Mouse (Mus musculus): ENCODE measurements around the gene Gm49383.

Gene Gm49383

GRCm38 (mm10) chr12:69196444-69197377 lies at the start of gene Gm49383:
Gene Gm49383 (minus strand): TSS chr12:69197104.
- peak; percentile 93 for DNase-seq

GRCm38 (mm10) chr12:69241771-69242431 lies 45.0 kb upstream of the Gm49383 start:
- peak; percentile 89 for DNase-seq

GRCm38 (mm10) chr12:69241405-69241770 lies 44.5 kb upstream of the Gm49383 start:
- DNase-seq = peak; percentile 7

GRCm38 (mm10) chr12:69240876-69241275 lies 44.0 kb upstream of the Gm49383 start, which contains the start of gene Klhdc1:
Gene Klhdc1 (plus strand): TSS chr12:69241176.
- DNase-seq = no peak

- no peak for DNase-seq
Observed at GRCm38 (mm10) chr12:69238284-69238683, 41.4 kb upstream of the Gm49383 start.

GRCm38 (mm10) chr12:69235782-69236181 lies 38.9 kb upstream of the Gm49383 start:
- DNase-seq = no peak

- DNase-seq = no peak
Observed at GRCm38 (mm10) chr12:69229251-69229650, 32.3 kb upstream of the Gm49383 start.

GRCm38 (mm10) chr12:69227776-69228466 lies 31.0 kb upstream of the Gm49383 start, which contains the start of gene Pole2:
Gene Pole2 (minus strand): TSS chr12:69228195.
- peak; percentile 91 for DNase-seq

GRCm38 (mm10) chr12:69220613-69221277 lies 23.8 kb upstream of the Gm49383 start:
- no peak for DNase-seq

GRCm38 (mm10) chr12:69216587-69216986 lies 19.7 kb upstream of the Gm49383 start:
- DNase-seq = no peak

GRCm38 (mm10) chr12:69215000-69215785 lies 18.3 kb upstream of the Gm49383 start:
- DNase-seq = no peak

GRCm38 (mm10) chr12:69214393-69214792 lies 17.5 kb upstream of the Gm49383 start:
- DNase-seq = no peak

- no peak for DNase-seq
Observed at GRCm38 (mm10) chr12:69213186-69213777, 16.4 kb upstream of the Gm49383 start.

GRCm38 (mm10) chr12:69211057-69211456 lies 14.2 kb upstream of the Gm49383 start:
- DNase-seq = peak; percentile 28

GRCm38 (mm10) chr12:69210056-69210979 lies 13.4 kb upstream of the Gm49383 start:
- DNase-seq = no peak

- DNase-seq = no peak
Observed at GRCm38 (mm10) chr12:69208520-69208919, 11.6 kb upstream of the Gm49383 start.

GRCm38 (mm10) chr12:69207926-69208325 lies 11.0 kb upstream of the Gm49383 start:
- no peak for DNase-seq

GRCm38 (mm10) chr12:69207396-69207795 lies 10.5 kb upstream of the Gm49383 start:
- DNase-seq = no peak

GRCm38 (mm10) chr12:69204052-69204833 lies 7.3 kb upstream of the Gm49383 start, which contains the start of gene Gm49384:
Gene Gm49384 (minus strand): TSS chr12:69204267.
- peak; percentile 44 for DNase-seq

Data from embryo, embryonic 11 days (tissue).